Mouse (Mus musculus): ENCODE measurements around the gene Jagn1. TPM values are rescaled to one million over a fixed set of nuclear protein-coding genes. Genes with fewer than 3 reads are reported as not detected.
A peak's percentile ranks its signal among the peaks of the same experiment; 100 is the strongest.

Jagn1 gene
- total RNA-seq (2022), result 10 to 100 TPM; 38.5 to 47.0 (median 39.7) TPM

DNA sequence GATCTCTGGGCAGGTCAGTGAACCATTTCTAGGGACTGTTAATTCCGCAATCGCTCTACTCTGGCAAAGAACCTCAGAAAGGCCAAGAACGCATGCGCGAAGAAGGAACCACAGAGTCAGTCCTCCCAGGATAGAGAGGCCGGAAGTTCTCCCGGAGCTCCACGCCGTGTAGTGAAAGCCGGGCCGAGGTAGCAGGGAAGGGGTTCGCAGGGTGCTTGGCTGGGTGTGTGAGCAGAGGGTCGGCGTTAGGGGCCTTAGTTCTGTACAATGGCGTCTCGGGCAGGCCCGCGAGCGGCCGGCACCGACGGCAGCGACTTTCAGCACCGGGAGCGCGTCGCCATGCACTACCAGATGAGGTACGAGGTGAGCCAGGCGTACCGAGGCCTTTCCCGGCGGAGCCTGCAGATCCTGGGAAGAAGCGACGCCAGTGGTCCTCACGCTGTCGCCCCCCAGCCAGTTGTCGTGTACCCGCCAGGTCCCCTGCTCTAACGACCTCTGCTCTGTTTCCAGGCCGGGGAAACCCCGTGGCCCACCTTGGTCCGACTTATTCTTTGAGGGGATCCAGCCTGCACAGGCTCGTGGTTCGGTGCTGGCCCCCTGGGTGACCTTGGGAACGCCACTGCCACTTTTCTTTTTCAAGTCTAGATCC is at the start of gene Jagn1:
TSS of gene Jagn1 (plus strand) at position 128 of the 649 bp plus-strand sequence.
- DNase-seq (ENCODE audit: low spot score in 2 of 2), result peak; percentile 85 to 88

DNA sequence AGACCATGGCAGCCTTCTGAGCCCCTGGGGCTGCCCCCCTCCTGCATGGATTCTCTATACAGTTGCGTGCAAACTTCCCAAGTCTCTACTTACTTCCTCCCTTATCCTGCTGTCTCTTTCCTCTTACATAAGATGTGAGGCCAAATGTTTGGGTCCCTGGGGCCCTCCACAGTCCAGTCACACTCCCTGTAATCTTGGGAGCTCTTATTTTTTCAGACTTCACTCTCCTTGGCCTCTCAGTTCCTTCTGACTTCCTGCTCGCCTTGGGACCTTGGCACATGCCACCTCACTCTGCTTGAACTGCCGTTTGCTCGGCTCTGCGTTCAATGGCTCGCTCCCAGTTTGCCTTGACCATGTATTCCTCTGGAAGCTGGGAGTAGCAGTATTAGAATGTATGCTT is 48.4 kb upstream of the Jagn1 start:
- DNase-seq (ENCODE audit: low spot score in 2 of 2), result no peak

- no peak for DNase-seq (ENCODE audit: low spot score in 2 of 2)
Observed at GRCm38 (mm10) chr6:113394811-113395210, 47.6 kb upstream of the Jagn1 start.

GRCm38 (mm10) chr6:113395501-113395900 is 46.9 kb upstream of the Jagn1 start:
- DNase-seq (ENCODE audit: low spot score in 2 of 2), result no peak

- DNase-seq (ENCODE audit: low spot score in 2 of 2), result no peak
Observed at GRCm38 (mm10) chr6:113396270-113397030, 45.9 kb upstream of the Jagn1 start.

GRCm38 (mm10) chr6:113402094-113402493 is 40.3 kb upstream of the Jagn1 start:
- peak; percentile 56 to 61 for DNase-seq (ENCODE audit: low spot score in 2 of 2)

DNA sequence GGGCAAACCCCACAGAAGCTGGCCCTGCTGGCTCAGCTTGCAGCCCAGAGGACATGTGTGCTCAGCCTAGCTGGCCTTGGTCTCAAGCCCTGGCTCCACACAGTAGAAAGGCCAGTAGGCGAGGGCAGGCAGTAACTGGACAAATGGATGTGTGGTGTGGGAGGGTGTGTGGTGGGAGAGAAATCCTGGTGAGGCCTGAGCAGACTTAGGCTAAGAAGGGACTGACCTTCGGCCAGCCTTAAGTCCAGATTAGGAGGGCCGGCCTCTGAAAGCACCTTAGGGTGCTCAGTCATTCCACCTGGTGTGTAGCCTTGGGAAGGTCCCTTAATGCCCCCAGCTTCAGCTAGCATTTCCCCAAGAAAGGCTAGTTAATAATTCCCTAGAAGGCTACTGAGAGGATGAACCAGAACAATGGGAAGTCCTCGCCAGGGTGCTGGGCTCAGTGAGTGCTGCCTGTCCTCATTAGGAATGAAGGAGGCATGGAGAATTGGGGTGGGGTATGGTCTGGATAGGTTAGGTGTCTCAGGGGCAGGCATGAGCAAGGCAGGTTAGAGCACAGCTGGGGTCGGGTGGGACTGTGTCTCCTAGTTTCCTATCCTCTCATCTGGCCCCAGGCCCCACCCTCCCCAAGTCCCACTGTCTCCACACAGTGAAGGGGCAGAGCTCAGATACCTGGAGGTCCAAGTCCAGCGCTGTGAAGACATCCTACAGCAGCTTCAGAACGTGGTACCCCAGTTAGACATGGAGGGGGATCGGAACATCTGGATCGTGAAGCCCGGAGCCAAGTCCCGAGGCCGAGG is 37.5 kb upstream of the Jagn1 start:
- DNase-seq (ENCODE audit: low spot score in 2 of 2), result no peak

GRCm38 (mm10) chr6:113405483-113405882 is 36.9 kb upstream of the Jagn1 start:
- DNase-seq (ENCODE audit: low spot score in 2 of 2), result no peak

GRCm38 (mm10) chr6:113406683-113407082 is 35.7 kb upstream of the Jagn1 start:
- DNase-seq (ENCODE audit: low spot score in 2 of 2), result no peak

- no peak for DNase-seq (ENCODE audit: low spot score in 2 of 2)
Observed at GRCm38 (mm10) chr6:113410001-113410400, 32.4 kb upstream of the Jagn1 start.

DNA sequence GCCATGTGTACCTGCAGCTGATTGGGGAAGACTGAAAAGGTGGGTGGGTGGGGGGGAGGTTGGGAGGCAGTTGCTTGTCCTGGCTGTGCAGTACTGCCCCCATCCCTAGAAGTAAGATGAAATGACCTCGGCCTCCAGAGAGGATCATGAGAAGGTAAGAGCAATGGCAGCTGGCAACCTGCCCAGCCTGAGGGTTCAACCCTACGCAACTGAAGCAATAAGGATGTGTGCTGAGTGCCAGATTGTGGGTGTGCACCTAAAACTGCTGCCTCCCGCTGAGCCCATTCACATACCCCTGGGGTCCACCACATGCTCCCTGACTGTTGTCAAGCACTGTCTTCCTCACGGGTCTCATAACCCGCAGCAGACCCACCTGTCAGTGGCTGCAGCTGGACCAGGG is 26.0 kb upstream of the Jagn1 start:
- DNase-seq (ENCODE audit: low spot score in 2 of 2), result no peak

DNA sequence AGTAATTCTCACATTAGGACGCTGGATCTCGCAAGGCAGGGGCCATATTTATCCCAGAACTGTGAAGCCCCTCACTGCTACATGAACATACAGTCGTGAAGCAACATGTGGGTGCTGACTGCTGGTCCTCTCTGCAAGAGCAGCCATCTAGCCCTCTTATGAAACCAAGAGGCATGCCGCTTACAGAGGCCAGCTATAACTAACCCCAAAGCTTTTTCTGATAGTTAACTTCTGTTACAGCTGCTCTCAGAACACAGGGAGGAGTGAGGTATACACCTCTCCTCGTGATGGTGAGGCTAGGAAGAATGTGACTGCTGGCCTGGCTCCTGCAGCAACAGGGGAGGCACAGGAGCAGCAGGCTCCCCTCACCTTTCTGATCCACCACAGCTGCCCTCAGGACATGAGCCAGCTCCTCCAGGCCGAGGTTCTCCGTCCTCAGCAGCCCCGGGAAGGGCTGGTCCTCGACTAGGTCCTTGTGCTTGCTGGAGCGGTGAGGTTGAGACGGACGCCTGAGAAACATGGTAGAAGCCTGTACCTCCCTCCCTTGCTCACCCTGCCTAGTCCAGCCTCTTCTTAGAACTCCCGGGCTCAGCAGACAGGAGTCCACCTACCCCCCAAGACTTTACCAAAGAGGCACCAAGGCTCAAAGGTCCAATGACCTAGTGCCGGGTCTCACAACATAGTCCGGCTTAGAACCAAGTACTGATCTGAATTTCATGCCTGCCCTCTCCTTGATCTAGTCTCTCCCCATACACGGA is 23.7 kb upstream of the Jagn1 start:
- DNase-seq (ENCODE audit: low spot score in 2 of 2), result no peak

GRCm38 (mm10) chr6:113419199-113419587 is 23.2 kb upstream of the Jagn1 start, which contains the start of gene Rpusd3:
TSS of gene Rpusd3 (minus strand) at chr6:113419340.
- peak; percentile 94 to 97 for DNase-seq (ENCODE audit: low spot score in 2 of 2)

DNA sequence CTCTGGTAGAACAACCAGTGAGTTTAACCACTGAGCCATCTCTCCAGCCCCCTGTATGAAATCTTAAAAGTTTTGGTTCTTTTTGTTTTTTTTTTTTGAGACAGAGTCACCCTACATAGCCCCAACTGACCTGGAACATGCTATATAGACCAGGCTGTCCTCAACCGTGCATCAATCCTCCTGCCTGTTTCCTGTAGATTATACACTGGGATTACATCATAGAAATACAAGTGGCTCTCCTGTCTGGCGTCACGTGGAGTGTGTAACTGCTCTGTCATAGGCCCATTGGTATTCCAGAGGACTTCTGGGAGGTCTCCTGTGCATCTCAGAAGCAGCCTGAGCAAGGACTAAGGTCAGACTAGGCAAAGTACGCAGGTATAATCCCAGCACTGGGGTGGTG is 19.4 kb upstream of the Jagn1 start:
- DNase-seq (ENCODE audit: low spot score in 2 of 2), result no peak

DNA sequence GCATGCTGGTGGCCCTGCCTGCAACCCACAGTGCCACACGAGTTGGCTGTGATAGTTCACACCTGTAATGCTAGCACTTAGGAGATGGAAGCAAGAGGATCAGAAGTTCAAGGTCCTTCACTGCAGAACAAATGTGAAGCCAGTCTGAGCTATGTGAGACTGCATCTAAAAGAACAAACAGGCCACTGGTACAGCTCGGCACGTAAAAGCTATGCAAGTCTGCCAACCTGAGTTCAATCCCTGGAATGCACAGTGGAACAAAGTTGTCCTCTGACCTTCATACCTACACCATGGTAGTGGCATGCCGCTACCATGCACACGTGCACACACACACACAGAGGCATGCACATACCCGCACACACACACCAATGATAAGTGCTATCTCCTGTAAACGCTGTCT is 18.2 kb upstream of the Jagn1 start:
- DNase-seq (ENCODE audit: low spot score in 2 of 2), result no peak

DNA sequence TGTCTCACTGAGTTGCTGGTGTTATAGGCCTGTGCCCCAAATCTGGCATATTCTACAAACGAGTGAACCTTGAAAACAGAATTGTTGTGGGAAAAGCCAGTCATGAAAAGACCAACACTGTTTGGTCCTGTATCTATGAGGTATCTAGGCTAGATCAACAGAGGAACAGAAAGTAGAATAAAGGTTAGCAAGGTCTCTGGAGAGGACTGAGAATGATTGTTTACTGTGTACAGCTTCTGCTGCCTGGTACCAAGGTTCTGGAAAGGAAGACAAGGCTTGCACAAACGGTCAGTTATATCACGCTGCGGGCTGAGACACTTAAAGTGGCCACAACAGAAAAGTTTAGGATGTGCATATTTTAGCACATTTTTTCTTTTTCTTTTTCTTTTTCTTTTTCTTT is 15.7 kb upstream of the Jagn1 start:
- DNase-seq (ENCODE audit: low spot score in 2 of 2), result no peak

DNA sequence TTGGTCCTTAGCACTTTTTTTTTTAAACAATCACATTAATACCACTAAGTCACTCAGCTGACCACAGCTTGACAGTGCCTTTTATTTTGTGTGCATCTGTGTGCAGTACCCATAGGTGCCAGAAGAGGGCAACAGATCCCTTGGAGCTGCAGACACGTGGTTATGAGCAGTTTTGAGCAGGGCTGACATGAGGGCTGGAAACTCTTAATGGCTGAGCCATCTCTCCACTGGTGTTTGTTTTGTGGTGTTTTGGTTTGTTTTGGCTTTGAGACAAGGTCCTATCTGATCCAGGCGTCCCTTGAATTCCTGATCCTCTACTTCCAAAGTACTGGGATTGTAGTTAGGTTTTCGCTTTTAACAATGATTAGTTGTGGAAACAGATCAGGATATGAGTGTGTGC is 15.0 kb upstream of the Jagn1 start:
- DNase-seq (ENCODE audit: low spot score in 2 of 2), result no peak

GRCm38 (mm10) chr6:113428006-113428405 is 14.4 kb upstream of the Jagn1 start:
- no peak for DNase-seq (ENCODE audit: low spot score in 2 of 2)

GRCm38 (mm10) chr6:113429965-113430364 is 12.4 kb upstream of the Jagn1 start:
- no peak for DNase-seq (ENCODE audit: low spot score in 2 of 2)

GRCm38 (mm10) chr6:113430846-113431245 is 11.5 kb upstream of the Jagn1 start:
- DNase-seq (ENCODE audit: low spot score in 2 of 2), result no peak

GRCm38 (mm10) chr6:113431801-113432200 is 10.6 kb upstream of the Jagn1 start:
- DNase-seq (ENCODE audit: low spot score in 2 of 2), result no peak
